Mouse (Mus musculus) limb, embryonic 14.5 days (tissue): Measurements from ENCODE around the gene Clba1. TPM values are rescaled to one million over a fixed set of nuclear protein-coding genes. Genes with fewer than 3 reads are reported as not detected.

Experiments
- ATAC-seq: fragments of 200-750 bp; cut with Nextera tagmentation; 2 replicates; pipeline ENCODE4 v1.8.0; 2017; ENCODE audit warnings: low read depth, moderate number of reproducible peaks, moderate TSS enrichment; ENCODE audit not compliant: low FRiP score
- DNase-seq: peaks from one replicate; pipeline ENCODE4 v3.0.0-alpha.2; 2015; ENCODE audit warnings: low spot score
- H3K27ac ChIP-seq: fragments of 300-500 bp; sonication (generic); replicated peaks from 2 replicates; pipeline ENCODE4 v1.5.1; 2014; ENCODE audit warnings: low read depth, mild to moderate bottlenecking, low read length, moderate library complexity, mixed read lengths
- H3K27me3 ChIP-seq: fragments of 300-500 bp; sonication (generic); 2 replicates; pipeline ENCODE4 v1.6.1; 2014; ENCODE audit warnings: low read length, mixed read lengths; ENCODE audit not compliant: control insufficient read depth, insufficient read depth
- H3K36me3 ChIP-seq: fragments of 300-500 bp; sonication (generic); 2 replicates; pipeline ENCODE4 v1.6.1; 2014; ENCODE audit warnings: mild to moderate bottlenecking, low read length, moderate library complexity, mixed read lengths; ENCODE audit not compliant: control insufficient read depth, insufficient read depth
- H3K4me1 ChIP-seq: fragments of 300-500 bp; sonication (generic); 2 replicates; pipeline ENCODE4 v1.6.1; 2014; ENCODE audit warnings: antibody characterized with exemption, low read length, mixed read lengths; ENCODE audit not compliant: control insufficient read depth, insufficient read depth
- H3K4me2 ChIP-seq: fragments of 300-500 bp; sonication (generic); replicated peaks from 2 replicates; pipeline ENCODE4 v1.6.1; 2014; ENCODE audit warnings: low read depth, mild to moderate bottlenecking, low read length, moderate library complexity; ENCODE audit not compliant: severe bottlenecking
- H3K4me3 ChIP-seq: fragments of 300-500 bp; sonication (generic); replicated peaks from 2 replicates; pipeline ENCODE4 v1.5.1; 2014; ENCODE audit warnings: low read length
- H3K9ac ChIP-seq: fragments of 300-500 bp; sonication (generic); 2 replicates; pipeline ENCODE4 v1.6.1; 2014; ENCODE audit warnings: mild to moderate bottlenecking, low read depth, low read length, moderate library complexity; ENCODE audit not compliant: severe bottlenecking
- H3K9me3 ChIP-seq: fragments of 300-500 bp; sonication (generic); 2 replicates; pipeline ENCODE4 v1.6.1; 2016; ENCODE audit warnings: low read length; ENCODE audit not compliant: control insufficient read depth
- POLR2A ChIP-seq: fragments of 200-500 bp; IDR thresholded peaks from 2 replicates; pipeline ENCODE4 v1.8.0; 2012; ENCODE audit warnings: inconsistent platforms, mild to moderate bottlenecking, moderate library complexity, borderline replicate concordance; ENCODE audit not compliant: insufficient read depth, insufficient read length; ENCODE audit errors: extremely low read depth
- WGBS: fragments of 180-500 bp; shearing (Covaris S2); extraction: QIAGEN DNeasy Blood & Tissue Kit; methylation state at CpG from one replicate; pipeline ENCODE4 v1.1.7; 2014; 5-methylcytosine and 5-hydroxymethylcytosine counted together
- polyA plus RNA-seq, 2 experiments: library from polyadenylated mRNA; depleted of rRNA in 1 of 2; stranded (reverse) in 1 of 2; unstranded in 1 of 2; fragments of >200 nt; fragmentation: Nextera tagmentation in 1 of 2; extraction: Ambion mirVana in 1 of 2; gene quantifications; 2 replicates each; pipeline versions ENCODE4 v1.2.1 to v1.2.3; 2012 to 2014

The Clba1 gene
- polyA plus RNA-seq (2012; rRNA removed) (3.7 and 4.8 TPM in 2 replicates), polyA plus RNA-seq (2014; fragmentation: Nextera tagmentation; extraction: Ambion mirVana) (5.7 and 6.2 TPM in 2 replicates)

- no peak for TF ChIP-seq POLR2A
- DNase-seq: peak; percentile 96
- Histone ChIP-seq H3K27ac (no peak within 1 kb of the TSS), H3K9ac (peak within 1 kb of the TSS; percentile 54), H3K4me3 (peak within 1 kb of the TSS; percentile 67), H3K4me1 (peaks cover 11% of the 10 kb centered on the region), H3K27me3 (no peaks in the 10 kb centered on the region), H3K9me3 (no peaks in the 10 kb centered on the region), H3K4me2 (peak within 1 kb of the TSS; percentile 98), H3K36me3 (no peaks in the 10 kb centered on the region)
- WGBS: 1% methylated on average over 38 of the region's 64 CpGs
- peak; percentile 92 for ATAC-seq
Measured at GRCm38 (mm10) chr12:112808587-112809364, at the start of gene Clba1. Gene Clba1 (plus strand): TSS chr12:112808937.

- H3K9ac ChIP-seq: no peak overlapping the region
- H3K4me2 ChIP-seq: no peak overlapping the region
- no peak overlapping the region for H3K4me3 ChIP-seq
- no peak overlapping the region for H3K27ac ChIP-seq
- ATAC-seq (no peak), DNase-seq (no peak)
- no peaks in the 10 kb centered on the region for H3K27me3 ChIP-seq
- 86% methylated on average over 3 of the region's 3 CpGs for WGBS
- no peaks in the 10 kb centered on the region for H3K9me3 ChIP-seq
- TF ChIP-seq POLR2A: no peak
- no peaks in the 10 kb centered on the region for H3K36me3 ChIP-seq
- no peaks in the 10 kb centered on the region for H3K4me1 ChIP-seq
Measured at GRCm38 (mm10) chr12:112759471-112759870, 49.3 kb upstream of the Clba1 start.

DNA sequence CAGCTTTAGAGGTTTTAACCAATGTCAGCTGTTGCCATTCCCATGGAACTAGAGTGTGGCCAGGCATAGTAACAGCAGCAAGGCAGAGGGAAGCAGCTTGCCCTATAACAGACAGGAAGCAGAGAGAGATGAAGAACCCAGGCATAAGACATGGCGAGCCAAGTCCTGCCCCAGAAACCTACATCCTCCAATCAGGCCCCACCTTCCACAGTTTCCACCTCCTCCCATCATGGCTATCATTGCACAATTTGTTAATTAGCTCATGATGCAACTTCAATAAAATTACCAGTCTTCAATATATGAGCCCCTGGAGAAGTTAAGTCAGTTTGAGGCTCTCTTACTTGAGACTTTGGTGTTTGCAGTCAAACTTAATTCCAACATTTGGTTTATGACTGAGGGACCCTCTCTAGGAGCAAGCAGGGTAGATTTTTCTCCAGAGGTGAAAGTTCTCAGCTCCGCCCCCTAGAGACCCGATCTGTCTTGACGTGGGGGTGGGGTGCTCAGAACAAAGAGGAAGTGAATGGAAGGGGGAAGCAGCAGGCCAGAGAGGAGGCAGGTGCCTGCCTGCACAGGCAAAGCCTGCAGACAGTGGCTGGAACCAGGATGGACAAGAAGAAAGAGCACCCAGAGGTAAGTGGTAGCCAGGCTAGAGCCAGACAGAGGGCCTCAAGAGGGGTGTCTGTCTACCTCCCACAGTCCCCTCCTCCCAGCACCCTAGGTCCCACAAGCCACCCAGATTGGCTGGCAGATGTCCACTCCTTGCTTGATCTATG is 48.4 kb upstream of the Clba1 start, which contains the start of gene Pld4:
Gene Pld4, plus strand, starts transcription at position 502 of the 773 bp plus-strand sequence.
- TF ChIP-seq POLR2A: no peak
- WGBS: 40% methylated on average over 4 of the region's 4 CpGs
- no peaks in the 10 kb centered on the region for H3K9me3 ChIP-seq
- no peak within 1 kb of the TSS for H3K4me2 ChIP-seq
- H3K4me1 ChIP-seq: no peaks in the 10 kb centered on the region
- ATAC-seq: no peak
- no peaks in the 10 kb centered on the region for H3K36me3 ChIP-seq
- no peaks in the 10 kb centered on the region for H3K27me3 ChIP-seq
- DNase-seq: no peak
- H3K27ac ChIP-seq: no peak within 1 kb of the TSS
- H3K9ac ChIP-seq: no peak within 1 kb of the TSS
- H3K4me3 ChIP-seq: no peak within 1 kb of the TSS

GRCm38 (mm10) chr12:112761411-112761810 is 47.3 kb upstream of the Clba1 start:
- H3K4me3 ChIP-seq: no peak overlapping the region
- ATAC-seq (no peak), DNase-seq (no peak)
- no peaks in the 10 kb centered on the region for H3K4me1 ChIP-seq
- no peak overlapping the region for H3K4me2 ChIP-seq
- no peak overlapping the region for H3K27ac ChIP-seq
- H3K36me3 ChIP-seq: no peaks in the 10 kb centered on the region
- H3K9me3 ChIP-seq: no peaks in the 10 kb centered on the region
- no peak for TF ChIP-seq POLR2A
- H3K9ac ChIP-seq: no peak overlapping the region
- WGBS: 89% methylated on average over 4 of the region's 4 CpGs
- no peaks in the 10 kb centered on the region for H3K27me3 ChIP-seq

- no peaks in the 10 kb centered on the region for H3K9me3 ChIP-seq
- no peak overlapping the region for H3K4me2 ChIP-seq
- H3K27ac ChIP-seq: no peak overlapping the region
- TF ChIP-seq POLR2A: no peak
- WGBS: 93% methylated on average over 3 of the region's 3 CpGs
- H3K9ac ChIP-seq: no peak overlapping the region
- ATAC-seq: no peak
- no peak for DNase-seq
- no peak overlapping the region for H3K4me3 ChIP-seq
- H3K36me3 ChIP-seq: no peaks in the 10 kb centered on the region
- no peaks in the 10 kb centered on the region for H3K27me3 ChIP-seq
- no peaks in the 10 kb centered on the region for H3K4me1 ChIP-seq
Measured at GRCm38 (mm10) chr12:112762018-112762417, 46.7 kb upstream of the Clba1 start.
